Mouse (Mus musculus) embryonic fibroblast, embryonic 13.5 days (primary cell): ENCODE measurements at regions not wholly inside any gene's neighbourhood (a gene's known extent, or its start where the extent isn't known, plus 50 kb on each side); places are given as distances from the start of the nearest gene placed in this dataset.

ENCODE experiments used
- H3K27ac ChIP-seq: 2 replicates; pipeline ENCODE4 v1.5.1; 2012; ENCODE audit warnings: low read length, control low read depth, inconsistent platforms; ENCODE audit not compliant: insufficient read depth
- H3K4me1 ChIP-seq: 2 replicates; pipeline ENCODE4 v1.6.1; 2011; ENCODE audit warnings: low read length; ENCODE audit not compliant: control insufficient read depth, insufficient read depth
- H3K4me3 ChIP-seq: 2 replicates; pipeline ENCODE4 v1.5.1; 2011; ENCODE audit warnings: mild to moderate bottlenecking, control low read depth, low read length; ENCODE audit not compliant: insufficient read depth
- CTCF ChIP-seq: IDR thresholded peaks from 2 replicates; pipeline ENCODE4 v1.5.1; 2011; ENCODE audit warnings: mild to moderate bottlenecking, control low read depth, low read length, moderate library complexity, borderline replicate concordance; ENCODE audit not compliant: insufficient read depth
- POLR2A ChIP-seq: IDR thresholded peaks from 2 replicates; pipeline ENCODE4 v1.6.1; 2011; ENCODE audit warnings: low read depth, mild to moderate bottlenecking, control low read depth, low read length, moderate library complexity

- TF ChIP-seq POLR2A (no peak), CTCF (no peak)
- peaks cover 3% of the 10 kb centered on the region; the same call in 1 of the 2 replicates for H3K4me1 ChIP-seq
- no peak overlapping the region for H3K4me3 ChIP-seq
- no peak overlapping the region for H3K27ac ChIP-seq
Measured at GRCm38 (mm10) chr16:5627117-5627909, 257.8 kb upstream of the Rbfox1 start.

- no peak overlapping the region for H3K4me3 ChIP-seq
- no peak overlapping the region for H3K27ac ChIP-seq
- TF ChIP-seq CTCF (no peak), POLR2A (no peak)
- peaks cover 3% of the 10 kb centered on the region; the same call in 1 of the 2 replicates for H3K4me1 ChIP-seq
Measured at GRCm38 (mm10) chr16:5625159-5625558, 260.0 kb upstream of the Rbfox1 start.

GRCm38 (mm10) chr16:5620566-5620965 is 264.6 kb upstream of the Rbfox1 start:
- no peaks in the 10 kb centered on the region for H3K4me1 ChIP-seq
- H3K4me3 ChIP-seq = no peak overlapping the region
- TF ChIP-seq CTCF (no peak), POLR2A (no peak)
- no peak overlapping the region for H3K27ac ChIP-seq

- H3K4me3 ChIP-seq = no peak overlapping the region
- no peak overlapping the region for H3K27ac ChIP-seq
- H3K4me1 ChIP-seq = no peaks in the 10 kb centered on the region
- no peak for TF ChIP-seq POLR2A
Measured at GRCm38 (mm10) chr16:5616356-5616755, 268.8 kb upstream of the Rbfox1 start.

GRCm38 (mm10) chr16:5595359-5595758 is 289.8 kb upstream of the Rbfox1 start:
- no peak overlapping the region for H3K27ac ChIP-seq
- H3K4me1 ChIP-seq = no peaks in the 10 kb centered on the region
- TF ChIP-seq CTCF = no peak
- no peak for TF ChIP-seq POLR2A
- no peak overlapping the region for H3K4me3 ChIP-seq

GRCm38 (mm10) chr16:5578333-5578732 is 306.8 kb upstream of the Rbfox1 start:
- TF ChIP-seq POLR2A = no peak
- no peak for TF ChIP-seq CTCF
- no peak overlapping the region for H3K27ac ChIP-seq
- no peak overlapping the region for H3K4me3 ChIP-seq
- H3K4me1 ChIP-seq = no peaks in the 10 kb centered on the region

GRCm38 (mm10) chr16:5572780-5573179 is 312.4 kb upstream of the Rbfox1 start:
- H3K4me3 ChIP-seq = no peak overlapping the region
- no peak overlapping the region for H3K27ac ChIP-seq
- TF ChIP-seq POLR2A (no peak), CTCF (no peak)
- H3K4me1 ChIP-seq = no peaks in the 10 kb centered on the region

- no peak overlapping the region for H3K27ac ChIP-seq
- TF ChIP-seq CTCF (no peak), POLR2A (no peak)
- no peaks in the 10 kb centered on the region for H3K4me1 ChIP-seq
Measured at GRCm38 (mm10) chr16:5570619-5571018, 314.5 kb upstream of the Rbfox1 start.

GRCm38 (mm10) chr16:5569101-5569500 is 313.3 kb upstream of the Eef2kmt start:
- Histone ChIP-seq H3K27ac (no peak overlapping the region), H3K4me1 (no peaks in the 10 kb centered on the region), H3K4me3 (no peak overlapping the region)
- TF ChIP-seq POLR2A (no peak), CTCF (no peak)

More at GRCm38 (mm10) chr16:5570619-5571018, 314.5 kb upstream of the Rbfox1 start:
- no peak overlapping the region for H3K4me3 ChIP-seq

- Histone ChIP-seq H3K4me3 (no peak overlapping the region), H3K4me1 (no peaks in the 10 kb centered on the region), H3K27ac (no peak overlapping the region)
- TF ChIP-seq CTCF = no peak
- TF ChIP-seq POLR2A = no peak
Measured at GRCm38 (mm10) chr16:5549026-5549425, 293.2 kb upstream of the Eef2kmt start.
